Comparison of ENCODE assay signal across 12 mouse cellular contexts in the genomic region with DNA sequence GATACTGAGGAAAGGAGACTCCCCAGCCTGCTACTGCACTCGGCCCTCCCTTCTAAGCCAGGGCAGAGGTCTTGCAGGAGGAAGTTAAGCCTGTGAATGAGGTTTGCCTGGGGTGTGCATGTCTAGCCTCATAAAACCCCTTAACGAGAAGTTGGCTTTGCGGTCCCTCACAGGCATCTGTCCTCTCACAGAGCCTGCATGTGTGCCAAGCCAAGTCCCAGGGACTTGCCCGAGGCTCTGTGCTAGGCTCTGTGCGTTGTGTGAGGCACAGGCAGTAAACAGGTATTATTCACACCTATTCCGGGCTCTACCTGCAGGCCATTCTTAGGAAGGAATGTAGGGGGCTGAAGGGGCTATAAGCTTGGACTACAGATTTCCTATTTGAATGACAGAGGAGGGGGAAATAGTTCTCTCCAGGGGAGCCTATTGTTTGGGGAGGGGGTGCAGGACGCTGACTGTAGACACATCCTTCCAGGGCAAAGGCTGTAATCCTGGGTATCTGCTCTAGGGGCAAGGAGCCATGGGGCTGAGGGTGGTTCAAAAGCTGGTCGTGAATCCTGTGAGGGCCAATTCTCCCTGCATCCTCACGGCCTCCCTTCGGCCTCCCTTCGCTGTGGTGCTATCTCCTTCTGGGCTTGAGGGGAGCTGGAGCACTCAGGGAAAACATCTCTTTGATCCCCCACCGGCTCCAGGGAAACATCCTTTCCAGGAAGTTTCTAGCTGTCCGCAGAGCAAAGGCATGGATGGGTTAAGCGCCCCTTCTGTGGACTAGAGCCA.
DNase-seq lines count a peak whose midpoint lies in the region; ATAC-seq and TF ChIP-seq lines count a peak whose summit lies in the region.
"Had no signal": no experiment of that assay in that cellular context is flagged by ENCODE, and none has a peak within 500 bp of the region (broad histone marks: within the 10 kb centered on the region; RNA-seq: fewer than 3 reads in every experiment).

No protein-coding gene starts in this region.

- H3K4me2 ChIP-seq in heart, embryonic 12.5 days: peak overlapping the region; percentile 69
- peak overlapping the region; percentile 69 for H3K4me2 ChIP-seq in heart, postnatal 0 days (ENCODE audit: low read depth, low read length)
- peak overlapping the region; percentile 91 for H3K4me2 ChIP-seq in limb, embryonic 14.5 days (replicated peaks; ENCODE audit: low read depth, low read length, severe bottlenecking)
- H3K4me2 ChIP-seq: liver, embryonic 13.5 days had no signal

- H3K27me3 ChIP-seq in heart, embryonic 12.5 days (replicated peaks): no peaks in the 10 kb centered on the region
- H3K27me3 ChIP-seq in heart, postnatal 0 days (ENCODE audit: control insufficient read depth, insufficient read depth, low read length): no peaks in the 10 kb centered on the region
- H3K27me3 ChIP-seq in limb, embryonic 14.5 days (ENCODE audit: control insufficient read depth, insufficient read depth, low read length): no peaks in the 10 kb centered on the region

- 47% methylated on average over 14 of the region's 14 CpGs for WGBS in heart, embryonic 12.5 days
- 45% methylated on average over 14 of the region's 14 CpGs for WGBS in heart, postnatal 0 days
- 9% methylated on average over 14 of the region's 14 CpGs for WGBS in limb, embryonic 14.5 days

- no peak overlapping the region for H3K27ac ChIP-seq in heart, embryonic 12.5 days (ENCODE audit: poor library complexity, severe bottlenecking)
- H3K27ac ChIP-seq in heart, postnatal 0 days (ENCODE audit: low read depth): no peak overlapping the region
- no peak overlapping the region for H3K27ac ChIP-seq in limb, embryonic 14.5 days (replicated peaks; ENCODE audit: low read depth, low read length)
- H3K27ac ChIP-seq: liver, embryonic 13.5 days had no signal

- peaks cover 23% of the 10 kb centered on the region for H3K36me3 ChIP-seq in heart, embryonic 12.5 days
- H3K36me3 ChIP-seq in heart, postnatal 0 days (replicated peaks; ENCODE audit: control insufficient read depth, insufficient read depth, low read length): no peaks in the 10 kb centered on the region
- no peaks in the 10 kb centered on the region for H3K36me3 ChIP-seq in limb, embryonic 14.5 days (ENCODE audit: control insufficient read depth, insufficient read depth, low read length)
- H3K36me3 ChIP-seq: liver, embryonic 13.5 days had no signal

- peak overlapping the region; percentile 64 for H3K4me3 ChIP-seq in heart, embryonic 12.5 days
- H3K4me3 ChIP-seq in heart, postnatal 0 days (ENCODE audit: low read depth, low read length): no peak overlapping the region
- peak overlapping the region; percentile 10; the same call in 1 of the 2 replicates for H3K4me3 ChIP-seq in limb, embryonic 14.5 days (replicated peaks; ENCODE audit: low read length)
- H3K4me3 ChIP-seq: liver, embryonic 13.5 days had no signal

- peaks cover 77% of the 10 kb centered on the region for H3K4me1 ChIP-seq in heart, embryonic 12.5 days (replicated peaks)
- H3K4me1 ChIP-seq in heart, postnatal 0 days (ENCODE audit: control insufficient read depth, insufficient read depth): peaks cover 27% of the 10 kb centered on the region; the same call in 1 of the 2 replicates
- peaks cover 39% of the 10 kb centered on the region for H3K4me1 ChIP-seq in limb, embryonic 14.5 days (ENCODE audit: control insufficient read depth, insufficient read depth, low read length)

- no peaks in the 10 kb centered on the region for H3K9me3 ChIP-seq in heart, embryonic 12.5 days (replicated peaks)
- no peaks in the 10 kb centered on the region for H3K9me3 ChIP-seq in heart, postnatal 0 days (replicated peaks; ENCODE audit: control insufficient read depth, low read length)
- no peaks in the 10 kb centered on the region for H3K9me3 ChIP-seq in limb, embryonic 14.5 days (ENCODE audit: control insufficient read depth, low read length)
- H3K9me3 ChIP-seq: liver, embryonic 13.5 days had no signal

- no peak for ATAC-seq in heart, embryonic 12.5 days (ENCODE audit: insufficient number of reproducible peaks, low FRiP score)
- ATAC-seq in heart, postnatal 0 days (ENCODE audit: insufficient read depth, low read depth): no peak
- ATAC-seq in limb, embryonic 14.5 days (ENCODE audit: low FRiP score, low read depth): no peak
- ATAC-seq: CD4-positive, CD25-positive, alpha-beta regulatory T cell, adult 4 months had no signal

- no peak for TF ChIP-seq CTCF in heart, postnatal 0 days (IDR thresholded peaks at IDR 0.05; ENCODE audit: low read depth)

- DNase-seq in heart, adult 9 months (ENCODE audit: low spot score in 2 of 2): no peak
- peak; percentile 56 for DNase-seq in WW6 (ENCODE audit: low read depth, low spot score)
- no peak for DNase-seq in heart, postnatal 0 days (ENCODE audit: low spot score)
- DNase-seq in limb, embryonic 14.5 days (ENCODE audit: low spot score): no peak
- no peak for DNase-seq in urinary bladder, postnatal 4 days (ENCODE audit: low spot score in 2 of 2)
- no peak for DNase-seq in embryo, embryonic 11 days
- DNase-seq in right cerebral cortex, postnatal 14 days: no peak
- DNase-seq: cerebellum, adult 9-11 months; liver, embryonic 13.5 days; thymus, adult 2 months had no signal

- H3K9ac ChIP-seq in heart, embryonic 12.5 days: peak overlapping the region; percentile 83
- no peak overlapping the region; the same call in 1 of the 2 replicates for H3K9ac ChIP-seq in heart, postnatal 0 days (replicated peaks; ENCODE audit: low read depth, low read length)
- H3K9ac ChIP-seq in limb, embryonic 14.5 days (ENCODE audit: low read depth, low read length, severe bottlenecking): no peak overlapping the region
- H3K9ac ChIP-seq: liver, embryonic 13.5 days had no signal

- TF ChIP-seq POLR2A in limb, embryonic 14.5 days (IDR thresholded peaks at IDR 0.05; ENCODE audit: borderline replicate concordance, extremely low read depth, insufficient read depth, insufficient read length): no peak

- TF ChIP-seq EP300 in heart, postnatal 0 days (IDR thresholded peaks at IDR 0.05; ENCODE audit: low read depth): no peak
